Comparison of ENCODE assay signal across 10 mouse cellular contexts in the genomic region with DNA sequence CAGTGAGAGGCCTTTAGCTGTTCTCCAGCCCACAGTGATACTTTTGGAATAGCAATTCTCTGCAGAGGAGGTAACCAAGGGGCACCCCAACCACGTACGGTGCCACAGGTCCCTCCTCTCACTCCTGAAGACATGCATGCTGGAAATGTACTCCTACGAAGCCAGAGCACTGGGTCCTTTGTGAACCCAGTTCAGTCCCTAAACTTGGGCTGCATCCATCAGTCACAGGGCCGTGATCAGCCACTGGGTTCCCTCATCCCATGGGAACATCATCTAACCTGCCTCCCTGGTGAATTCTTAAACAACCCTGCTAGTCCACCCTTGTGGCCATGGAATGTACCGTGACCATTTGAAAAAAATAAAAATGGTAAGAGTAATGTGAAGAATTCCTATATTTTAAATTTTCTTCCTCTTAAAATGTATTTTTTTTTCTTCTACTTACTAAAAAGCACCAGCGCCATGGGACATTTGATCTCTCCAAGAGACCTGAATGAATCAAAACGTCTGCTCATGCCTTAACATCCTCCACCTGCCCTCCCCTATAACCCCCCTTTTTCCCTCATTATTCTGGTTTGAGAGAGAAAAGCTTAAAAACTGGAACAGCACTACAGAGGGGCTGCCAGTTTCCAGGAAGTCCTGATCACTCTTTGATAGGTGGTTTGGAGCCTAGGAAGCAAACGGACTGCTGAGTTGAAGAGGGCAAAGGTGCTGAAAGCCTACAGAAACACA. TPM values are rescaled to one million over a fixed set of nuclear protein-coding genes. Genes with fewer than 3 reads are reported as not detected.
A peak's percentile ranks its signal among the peaks of the same experiment; 100 is the strongest.
DNase-seq lines count a peak whose midpoint lies in the region; ATAC-seq and TF ChIP-seq lines count a peak whose summit lies in the region.
"Had no signal": no experiment of that assay in that cellular context is flagged by ENCODE, and none has a peak within 500 bp of the region (broad histone marks: within the 10 kb centered on the region; RNA-seq: fewer than 3 reads in every experiment).

No protein-coding gene starts in this region.

- peak overlapping the region; percentile 58; the same call in 1 of the 2 replicates for H3K27ac ChIP-seq in layer of hippocampus, adult 2 months
- no peak overlapping the region for H3K27ac ChIP-seq in hindbrain, embryonic 15.5 days (replicated peaks)
- H3K27ac ChIP-seq in midbrain, embryonic 16.5 days (ENCODE audit: low read length), result no peak overlapping the region
- H3K27ac ChIP-seq: neural tube, embryonic 12.5 days had no signal

- no peaks in the 10 kb centered on the region for H3K9me3 ChIP-seq in hindbrain, embryonic 15.5 days
- no peaks in the 10 kb centered on the region for H3K9me3 ChIP-seq in midbrain, embryonic 16.5 days (replicated peaks; ENCODE audit: control insufficient read depth, low read length, poor library complexity, severe bottlenecking)
- H3K9me3 ChIP-seq: neural tube, embryonic 12.5 days had no signal

- H3K4me3 ChIP-seq in layer of hippocampus, adult 2 months, result no peak overlapping the region
- H3K4me3 ChIP-seq in hindbrain, embryonic 15.5 days, result no peak overlapping the region
- H3K4me3 ChIP-seq in midbrain, embryonic 16.5 days (ENCODE audit: low read depth, low read length), result no peak overlapping the region
- H3K4me3 ChIP-seq: neural tube, embryonic 12.5 days had no signal

- DNase-seq in cerebellum, adult 9-10 months, result peak; percentile 42
- DNase-seq in cerebellum, adult 8-10 months, result no peak
- DNase-seq in layer of hippocampus, adult 2 months (ENCODE audit: low spot score in 2 of 2), result no peak
- no peak for DNase-seq in layer of hippocampus, adult 11-12 months (ENCODE audit: low spot score)
- DNase-seq in spleen, adult 18-20 months, result no peak

- WGBS in hindbrain, embryonic 15.5 days, result 67% methylated on average over 8 of the region's 8 CpGs
- 62% methylated on average over 8 of the region's 8 CpGs for WGBS in midbrain, embryonic 16.5 days

- H3K4me1 ChIP-seq in hindbrain, embryonic 15.5 days (replicated peaks), result peaks cover 82% of the 10 kb centered on the region
- H3K4me1 ChIP-seq in midbrain, embryonic 16.5 days (ENCODE audit: control insufficient read depth, insufficient read depth, low read length), result peaks cover 57% of the 10 kb centered on the region

- ATAC-seq in hindbrain, embryonic 15.5 days (ENCODE audit: low FRiP score, low read depth), result no peak
- ATAC-seq in midbrain, embryonic 16.5 days, result no peak
- no peak for ATAC-seq in monocyte, adult 5-6 weeks (replicated peaks; ENCODE audit: insufficient number of reproducible peaks, low FRiP score, low TSS enrichment, poor library complexity, severe bottlenecking)
- ATAC-seq: Patski had no signal

- peak overlapping the region; percentile 79 for H3K4me2 ChIP-seq in hindbrain, embryonic 15.5 days
- peak overlapping the region; percentile 57; the same call in 1 of the 2 replicates for H3K4me2 ChIP-seq in midbrain, embryonic 16.5 days (ENCODE audit: low read length)

- H3K27me3 ChIP-seq in hindbrain, embryonic 15.5 days, result no peaks in the 10 kb centered on the region
- no peaks in the 10 kb centered on the region for H3K27me3 ChIP-seq in midbrain, embryonic 16.5 days (ENCODE audit: control insufficient read depth, insufficient read depth, low read depth, low read length)
- H3K27me3 ChIP-seq: neural tube, embryonic 12.5 days; Patski had no signal

- peaks cover 5% of the 10 kb centered on the region; the same call in 1 of the 2 replicates for H3K36me3 ChIP-seq in hindbrain, embryonic 15.5 days
- no peaks in the 10 kb centered on the region for H3K36me3 ChIP-seq in midbrain, embryonic 16.5 days (ENCODE audit: control insufficient read depth, insufficient read depth, low read length)

- no peak overlapping the region for H3K9ac ChIP-seq in hindbrain, embryonic 15.5 days
- no peak overlapping the region for H3K9ac ChIP-seq in midbrain, embryonic 16.5 days (ENCODE audit: low read depth, low read length)
- H3K9ac ChIP-seq: neural tube, embryonic 12.5 days had no signal

- no peak for TF ChIP-seq CTCF in layer of hippocampus, adult 2 months (conservative IDR thresholded peaks at IDR 0.05)

RNA-seq across cellular contexts. Expression of gene Atp1a1, which starts 5.1 kb away (rescaled TPM):
- 100 to 1,000 TPM; 476 to 506 TPM for total RNA-seq in layer of hippocampus, adult 2 months (2021)
- polyA plus RNA-seq in hindbrain, embryonic 15.5 days (2015; fragmentation: Nextera tagmentation; extraction: Ambion mirVana), result 69.3 and 72.6 TPM in 2 replicates
- polyA plus RNA-seq in midbrain, embryonic 16.5 days (2015; fragmentation: Nextera tagmentation; extraction: Ambion mirVana), result 58.4 and 61.3 TPM in 2 replicates
- 400 to 470 TPM (median 447 TPM) in 3 replicates for total RNA-seq in monocyte, adult 5-6 weeks (2017)
